Mouse (Mus musculus) T-helper 1 cell (primary cell): Measurements from ENCODE around the gene Gm6169.
"Not testable (repeated sequence)": the region's sequence is repeated elsewhere in the genome, so short reads cannot be mapped to it uniquely, and the experiment has no call there.

ENCODE experiments used
- in situ Hi-C: fragments of 300-600 bp; cut with MboI, MseI; formaldehyde crosslinking; loops from one replicate; pipeline ENCODE4 v1.15.1; 2025; ENCODE audit warnings: high pct_unique_total_duplicates

Gene Gm6169

GRCm38 (mm10) chr13:97099187-97099852 is at the start of gene Gm6169:
Gene Gm6169, minus strand, starts transcription at chr13:97099237.
- in situ Hi-C loops = no loop called here

GRCm38 (mm10) chr13:97145834-97146233 is 46.8 kb upstream of the Gm6169 start:
- in situ Hi-C loops = no loop called here

- in situ Hi-C loops = no loop called here
These were observed 43.3 kb upstream of the Gm6169 start for GRCm38 (mm10) chr13:97142321-97142720.

GRCm38 (mm10) chr13:97138404-97138931 is 39.4 kb upstream of the Gm6169 start:
- in situ Hi-C loops = not testable (repeated sequence)

- in situ Hi-C loops = no loop called here
These were observed 38.7 kb upstream of the Gm6169 start, which contains the start of the genes Gfm2 and Nsa2 for GRCm38 (mm10) chr13:97137466-97138400. Gene Gfm2, plus strand, starts transcription at chr13:97137937. Gene Nsa2, minus strand, starts transcription at chr13:97137937.

GRCm38 (mm10) chr13:97130413-97130812 is 31.4 kb upstream of the Gm6169 start:
- in situ Hi-C loops = loop anchor here (5.0 kb wide), 1 partner anchor 468 kb away; no protein-coding TSS in a partner anchor

- in situ Hi-C loops = loop anchor here (5.0 kb wide), 1 partner anchor 467 kb away; no protein-coding TSS in a partner anchor
These were observed 30.6 kb upstream of the Gm6169 start for GRCm38 (mm10) chr13:97129654-97130053.

- in situ Hi-C loops = no loop called here
These were observed 22.3 kb upstream of the Gm6169 start for GRCm38 (mm10) chr13:97121341-97121740.

- in situ Hi-C loops = loop anchor here (10.0 kb wide), 1 partner anchor 794 kb away; no protein-coding TSS in a partner anchor
These were observed 10.0 kb upstream of the Gm6169 start for GRCm38 (mm10) chr13:97109046-97109445.

GRCm38 (mm10) chr13:97107721-97108120 is 8.7 kb upstream of the Gm6169 start:
- in situ Hi-C loops = loop anchor here (10.0 kb wide), 1 partner anchor 793 kb away; no protein-coding TSS in a partner anchor

- in situ Hi-C loops = loop anchor here (10.0 kb wide), 1 partner anchor 790 kb away; no protein-coding TSS in a partner anchor
These were observed 6.0 kb upstream of the Gm6169 start for GRCm38 (mm10) chr13:97104996-97105395.

- in situ Hi-C loops = no loop called here
These were observed 3.3 kb downstream of the Gm6169 start for GRCm38 (mm10) chr13:97095726-97096125.

GRCm38 (mm10) chr13:97088183-97088582 is 10.9 kb downstream of the Gm6169 start:
- in situ Hi-C loops = no loop called here

GRCm38 (mm10) chr13:97087421-97087820 is 11.6 kb downstream of the Gm6169 start:
- in situ Hi-C loops = no loop called here

- in situ Hi-C loops = no loop called here
These were observed 12.7 kb downstream of the Gm6169 start for GRCm38 (mm10) chr13:97086316-97086715.

- in situ Hi-C loops = no loop called here
These were observed 16.6 kb downstream of the Gm6169 start for GRCm38 (mm10) chr13:97082432-97082831.

- in situ Hi-C loops = no loop called here
These were observed 18.4 kb downstream of the Gm6169 start for GRCm38 (mm10) chr13:97080615-97081014.

GRCm38 (mm10) chr13:97080201-97080600 is 18.8 kb downstream of the Gm6169 start:
- in situ Hi-C loops = no loop called here

GRCm38 (mm10) chr13:97077556-97077955 is 21.5 kb downstream of the Gm6169 start:
- in situ Hi-C loops = no loop called here

- in situ Hi-C loops = no loop called here
These were observed 25.5 kb downstream of the Gm6169 start for GRCm38 (mm10) chr13:97073497-97073896.

GRCm38 (mm10) chr13:97071626-97072241 is 27.3 kb downstream of the Gm6169 start:
- in situ Hi-C loops = no loop called here
